Mouse (Mus musculus): ENCODE measurements around the gene Usp19. TPM values are rescaled to one million over a fixed set of nuclear protein-coding genes. Genes with fewer than 3 reads are reported as not detected.

Usp19 gene
- total RNA-seq, 2 experiments from 2014 or later: 59.6 to 80.2 TPM

DNA sequence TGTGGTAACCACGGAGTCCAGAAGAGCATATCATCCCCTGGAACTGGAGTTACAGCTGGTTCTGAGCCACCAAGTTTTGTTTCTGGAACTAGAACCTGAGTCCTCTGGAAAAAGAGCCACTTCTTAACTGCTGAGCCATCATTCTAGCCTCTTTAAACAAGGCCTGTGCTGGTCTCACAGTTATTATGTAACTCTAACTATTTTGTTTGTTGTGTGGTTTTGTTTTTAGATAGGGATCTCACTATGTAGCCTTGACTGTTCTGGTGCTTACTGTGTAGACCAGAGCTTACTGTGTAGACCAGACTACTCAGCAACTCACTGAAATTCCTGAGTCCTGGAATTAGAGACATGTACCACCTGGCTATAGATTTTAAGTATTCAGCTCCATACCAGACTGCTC lies 56.5 kb downstream of the Usp19 start:
- no peak for ATAC-seq (replicated peaks; ENCODE audit: low FRiP score, poor library complexity, severe bottlenecking)

Other genes with a start within 250 kb of the Usp19 start
- gene Dag1, start 226.6 kb upstream of the Usp19 start, total RNA-seq (2015; ENCODE audit: low replicate concordance): 1.7 and 6.7 TPM in 2 replicates
- gene Dag1, start 226.6 kb upstream of the Usp19 start, total RNA-seq (2017; ENCODE audit: low replicate concordance): 1.7 TPM in 2 replicates
- 0.58 TPM in 1 of 2 replicates, not detected in the other for gene Nicn1, start 200.2 kb upstream of the Usp19 start, total RNA-seq (2015; ENCODE audit: low replicate concordance)
- 1.0 TPM in 1 of 2 replicates, not detected in the other for gene Nicn1, start 200.2 kb upstream of the Usp19 start, total RNA-seq (2017; ENCODE audit: low replicate concordance)
- gene Amt, start 193.7 kb upstream of the Usp19 start, total RNA-seq (2015; ENCODE audit: low replicate concordance): not detected in 2 replicates
- gene Amt, start 193.7 kb upstream of the Usp19 start, total RNA-seq (2017; ENCODE audit: low replicate concordance): 0.51 TPM in 1 of 2 replicates, not detected in the other
- gene Rhoa, start 184.5 kb upstream of the Usp19 start, total RNA-seq (2015; ENCODE audit: low replicate concordance): 149 and 157 TPM in 2 replicates
- 238 and 268 TPM in 2 replicates for gene Rhoa, start 184.5 kb upstream of the Usp19 start, total RNA-seq (2017; ENCODE audit: low replicate concordance)
- gene Tcta, start 184.4 kb upstream of the Usp19 start, total RNA-seq (2015; ENCODE audit: low replicate concordance): 6.1 and 9.2 TPM in 2 replicates
- gene Tcta, start 184.4 kb upstream of the Usp19 start, total RNA-seq (2017; ENCODE audit: low replicate concordance): 4.1 and 4.5 TPM in 2 replicates
- gene Gpx1, start 151.7 kb upstream of the Usp19 start, total RNA-seq (2015; ENCODE audit: low replicate concordance): 5,168 and 5,395 TPM in 2 replicates
- gene Gpx1, start 151.7 kb upstream of the Usp19 start, total RNA-seq (2017; ENCODE audit: low replicate concordance): 4,534 and 5,176 TPM in 2 replicates
- gene Usp4, start 142.7 kb upstream of the Usp19 start, total RNA-seq (2015; ENCODE audit: low replicate concordance): 158 and 217 TPM in 2 replicates
- gene Usp4, start 142.7 kb upstream of the Usp19 start, total RNA-seq (2017; ENCODE audit: low replicate concordance): 141 and 164 TPM in 2 replicates
- 7.3 and 8.6 TPM in 2 replicates for gene 1700102P08Rik, start 97.8 kb upstream of the Usp19 start, total RNA-seq (2015; ENCODE audit: low replicate concordance)
- 10.5 and 11.6 TPM in 2 replicates for gene 1700102P08Rik, start 97.8 kb upstream of the Usp19 start, total RNA-seq (2017; ENCODE audit: low replicate concordance)
- gene Ccdc36, start 62.1 kb upstream of the Usp19 start, total RNA-seq (2015; ENCODE audit: low replicate concordance): not detected in 2 replicates
- not detected in 2 replicates for gene Ccdc36, start 62.1 kb upstream of the Usp19 start, total RNA-seq (2017; ENCODE audit: low replicate concordance)
- gene BC048562, start 54.1 kb upstream of the Usp19 start, total RNA-seq (2015; ENCODE audit: low replicate concordance): not detected in 2 replicates
- not detected in 2 replicates for gene BC048562, start 54.1 kb upstream of the Usp19 start, total RNA-seq (2017; ENCODE audit: low replicate concordance)
- 6.1 and 21.7 TPM in 2 replicates for gene Ccdc71, start 30.1 kb upstream of the Usp19 start, total RNA-seq (2015; ENCODE audit: low replicate concordance)
- gene Ccdc71, start 30.1 kb upstream of the Usp19 start, total RNA-seq (2017; ENCODE audit: low replicate concordance): 1.5 and 5.8 TPM in 2 replicates
- 0.77 and 2.9 TPM in 2 replicates for gene Klhdc8b, start 29.0 kb upstream of the Usp19 start, total RNA-seq (2015; ENCODE audit: low replicate concordance)
- 3.3 and 4.3 TPM in 2 replicates for gene Klhdc8b, start 29.0 kb upstream of the Usp19 start, total RNA-seq (2017; ENCODE audit: low replicate concordance)
- not detected in 2 replicates for gene Lamb2, start 10.9 kb upstream of the Usp19 start, total RNA-seq (2015; ENCODE audit: low replicate concordance)
- gene Lamb2, start 10.9 kb upstream of the Usp19 start, total RNA-seq (2017; ENCODE audit: low replicate concordance): not detected in 2 replicates
- gene Qars, start 17.1 kb downstream of the Usp19 start, total RNA-seq (2015; ENCODE audit: low replicate concordance): 18.6 and 69.2 TPM in 2 replicates
- 54.2 and 64.6 TPM in 2 replicates for gene Qars, start 17.1 kb downstream of the Usp19 start, total RNA-seq (2017; ENCODE audit: low replicate concordance)
- gene Qrich1, start 26.2 kb downstream of the Usp19 start, total RNA-seq (2015; ENCODE audit: low replicate concordance): 26.9 and 40.5 TPM in 2 replicates
- 55.7 and 59.0 TPM in 2 replicates for gene Qrich1, start 26.2 kb downstream of the Usp19 start, total RNA-seq (2017; ENCODE audit: low replicate concordance)
- 64.2 and 120 TPM in 2 replicates for gene Impdh2, start 69.7 kb downstream of the Usp19 start, total RNA-seq (2015; ENCODE audit: low replicate concordance)
- 50.0 and 52.2 TPM in 2 replicates for gene Impdh2, start 69.7 kb downstream of the Usp19 start, total RNA-seq (2017; ENCODE audit: low replicate concordance)
- 8.3 and 15.9 TPM in 2 replicates for gene Ndufaf3, start 76.8 kb downstream of the Usp19 start, total RNA-seq (2015; ENCODE audit: low replicate concordance)
- 3.1 and 4.2 TPM in 2 replicates for gene Ndufaf3, start 76.8 kb downstream of the Usp19 start, total RNA-seq (2017; ENCODE audit: low replicate concordance)
- gene Dalrd3, start 79.3 kb downstream of the Usp19 start, total RNA-seq (2015; ENCODE audit: low replicate concordance): 26.8 and 47.5 TPM in 2 replicates
- gene Dalrd3, start 79.3 kb downstream of the Usp19 start, total RNA-seq (2017; ENCODE audit: low replicate concordance): 10.3 and 11.4 TPM in 2 replicates
- gene Wdr6, start 88.1 kb downstream of the Usp19 start, total RNA-seq (2015; ENCODE audit: low replicate concordance): 2.1 and 4.0 TPM in 2 replicates
- 1.5 and 1.7 TPM in 2 replicates for gene Wdr6, start 88.1 kb downstream of the Usp19 start, total RNA-seq (2017; ENCODE audit: low replicate concordance)
- gene P4htm, start 107.1 kb downstream of the Usp19 start, total RNA-seq (2015; ENCODE audit: low replicate concordance): not detected in 2 replicates
- gene P4htm, start 107.1 kb downstream of the Usp19 start, total RNA-seq (2017; ENCODE audit: low replicate concordance): 1.8 TPM in 1 of 2 replicates, not detected in the other
- 36.6 and 115 TPM in 2 replicates for gene Arih2, start 158.8 kb downstream of the Usp19 start, total RNA-seq (2015; ENCODE audit: low replicate concordance)
- 83.3 and 101 TPM in 2 replicates for gene Arih2, start 158.8 kb downstream of the Usp19 start, total RNA-seq (2017; ENCODE audit: low replicate concordance)
- 4.2 and 6.5 TPM in 2 replicates for gene Slc25a20, start 171.5 kb downstream of the Usp19 start, total RNA-seq (2015; ENCODE audit: low replicate concordance)
- gene Slc25a20, start 171.5 kb downstream of the Usp19 start, total RNA-seq (2017; ENCODE audit: low replicate concordance): 2.2 and 4.9 TPM in 2 replicates
- 2.9 and 5.9 TPM in 2 replicates for gene Prkar2a, start 198.7 kb downstream of the Usp19 start, total RNA-seq (2015; ENCODE audit: low replicate concordance)
- 1.4 and 3.1 TPM in 2 replicates for gene Prkar2a, start 198.7 kb downstream of the Usp19 start, total RNA-seq (2017; ENCODE audit: low replicate concordance)